Mouse (Mus musculus): ENCODE data around the gene Pon2.

Gene Pon2

GRCm38 (mm10) chr6:5294659-5295449 is 3.4 kb downstream of the Pon2 start:
- no peak for DNase-seq (ENCODE audit: extremely low spot score, low read depth, low spot score)

GRCm38 (mm10) chr6:5292841-5293240 is 5.4 kb downstream of the Pon2 start:
- no peak for DNase-seq (ENCODE audit: extremely low spot score, low read depth, low spot score)

- DNase-seq (ENCODE audit: extremely low spot score, low read depth, low spot score), result no peak
Measured at GRCm38 (mm10) chr6:5291450-5291849, 6.8 kb downstream of the Pon2 start.

GRCm38 (mm10) chr6:5287919-5288318 is 10.3 kb downstream of the Pon2 start:
- no peak for DNase-seq (ENCODE audit: extremely low spot score, low read depth, low spot score)

- DNase-seq (ENCODE audit: extremely low spot score, low read depth, low spot score), result no peak
Measured at GRCm38 (mm10) chr6:5287392-5287791, 10.9 kb downstream of the Pon2 start.

GRCm38 (mm10) chr6:5282418-5282817 is 15.8 kb downstream of the Pon2 start:
- DNase-seq (ENCODE audit: extremely low spot score, low read depth, low spot score), result no peak

- no peak for DNase-seq (ENCODE audit: extremely low spot score, low read depth, low spot score)
Measured at GRCm38 (mm10) chr6:5280576-5281305, 17.5 kb downstream of the Pon2 start.

- DNase-seq (ENCODE audit: extremely low spot score, low read depth, low spot score), result no peak
Measured at GRCm38 (mm10) chr6:5277972-5278371, 20.3 kb downstream of the Pon2 start.

- DNase-seq (ENCODE audit: extremely low spot score, low read depth, low spot score), result no peak
Measured at GRCm38 (mm10) chr6:5269641-5270040, 28.6 kb downstream of the Pon2 start.

GRCm38 (mm10) chr6:5264793-5265192 is 33.5 kb downstream of the Pon2 start:
- no peak for DNase-seq (ENCODE audit: extremely low spot score, low read depth, low spot score)

GRCm38 (mm10) chr6:5263250-5263999 is 34.8 kb downstream of the Pon2 start:
- no peak for DNase-seq (ENCODE audit: extremely low spot score, low read depth, low spot score)

- DNase-seq (ENCODE audit: extremely low spot score, low read depth, low spot score), result no peak
Measured at GRCm38 (mm10) chr6:5262322-5263249, 35.7 kb downstream of the Pon2 start.

- peak; percentile 16 for DNase-seq (ENCODE audit: extremely low spot score, low read depth, low spot score)
Measured at GRCm38 (mm10) chr6:5255722-5256451, 42.4 kb downstream of the Pon2 start, which contains the start of gene Pon3. TSS of gene Pon3 (minus strand) at chr6:5256286.

GRCm38 (mm10) chr6:5255291-5255690 is 43.0 kb downstream of the Pon2 start:
- no peak for DNase-seq (ENCODE audit: extremely low spot score, low read depth, low spot score)

GRCm38 (mm10) chr6:5254869-5255268 is 43.4 kb downstream of the Pon2 start:
- no peak for DNase-seq (ENCODE audit: extremely low spot score, low read depth, low spot score)

- no peak for DNase-seq (ENCODE audit: extremely low spot score, low read depth, low spot score)
Measured at GRCm38 (mm10) chr6:5245926-5246325, 52.3 kb downstream of the Pon2 start.

- DNase-seq (ENCODE audit: extremely low spot score, low read depth, low spot score), result no peak
Measured at GRCm38 (mm10) chr6:5238799-5239198, 59.5 kb downstream of the Pon2 start.

GRCm38 (mm10) chr6:5237510-5237909 is 60.7 kb downstream of the Pon2 start:
- no peak for DNase-seq (ENCODE audit: extremely low spot score, low read depth, low spot score)

- DNase-seq (ENCODE audit: extremely low spot score, low read depth, low spot score), result no peak
Measured at GRCm38 (mm10) chr6:5236843-5237371, 61.3 kb downstream of the Pon2 start.

- DNase-seq (ENCODE audit: extremely low spot score, low read depth, low spot score), result no peak
Measured at GRCm38 (mm10) chr6:5234563-5234962, 63.7 kb downstream of the Pon2 start.
